ENCODE assay signal across 12 mouse cellular contexts in the genomic region with DNA sequence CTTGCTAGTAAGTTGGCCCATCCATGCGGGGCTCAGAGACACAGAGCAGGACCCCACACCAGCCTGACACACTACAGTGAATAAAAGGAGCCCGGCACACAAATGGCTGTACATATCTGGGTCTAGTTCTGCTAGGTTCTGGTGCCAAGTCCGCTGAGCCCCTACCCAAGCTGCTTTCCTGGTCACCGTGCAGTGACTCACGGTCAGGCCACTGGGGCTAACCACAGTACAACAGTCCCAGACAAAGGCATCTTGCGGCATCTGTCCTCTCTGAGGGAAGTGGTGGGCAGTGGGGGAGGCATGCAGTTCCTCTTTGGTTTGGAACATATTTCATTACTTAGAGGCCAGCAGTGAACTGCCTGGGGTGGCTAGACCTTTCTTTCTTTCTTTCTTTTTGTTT. TPM values are rescaled to one million over a fixed set of nuclear protein-coding genes. Genes with fewer than 3 reads are reported as not detected.
DNase-seq lines count a peak whose midpoint lies in the region; ATAC-seq and TF ChIP-seq lines count a peak whose summit lies in the region.
"Had no signal": no experiment of that assay in that cellular context is flagged by ENCODE, and none has a peak within 500 bp of the region (broad histone marks: within the 10 kb centered on the region; RNA-seq: fewer than 3 reads in every experiment).

No protein-coding gene starts in this region.

- TF ChIP-seq POLR2A in kidney, adult 2 months (IDR thresholded peaks at IDR 0.05; ENCODE audit: low read depth, low read length), result no peak
- no peak for TF ChIP-seq POLR2A in CH12.LX (IDR thresholded peaks at IDR 0.05; ENCODE audit: low read depth, low read length)

- in situ Hi-C loops in CH12.LX (cut with MboI; ENCODE audit: low pct_ligation_motif_present, low pct_unique_long_range_greater_than_20kb, low sequenced_read_pairs), result no loop called here

- H3K4me1 ChIP-seq in kidney, adult 2 months (ENCODE audit: control insufficient read depth, insufficient read depth, low read length), result no peaks in the 10 kb centered on the region
- H3K4me1 ChIP-seq in CH12.LX (ENCODE audit: control insufficient read depth in 1 of 2, insufficient read depth in 2 of 2), result peaks cover 0 to 10% of the 10 kb centered on the region in 2 experiments; a peak in 2 of 4 replicates
- peaks cover 91% of the 10 kb centered on the region for H3K4me1 ChIP-seq in megakaryocyte, embryonic 14.5 days

- H3K27ac ChIP-seq in kidney, adult 2 months (ENCODE audit: insufficient read depth, low read depth, low read length), result no peak overlapping the region
- H3K27ac ChIP-seq in CH12.LX (ENCODE audit: insufficient read depth, low read depth), result no peak overlapping the region
- H3K27ac ChIP-seq: forebrain, embryonic 13.5 days; hindbrain, embryonic 13.5 days; midbrain, embryonic 13.5 days had no signal

- H3K9me3 ChIP-seq in CH12.LX (replicated peaks; ENCODE audit: low read length), result no peaks in the 10 kb centered on the region
- peaks cover 8% of the 10 kb centered on the region; the same call in 1 of the 2 replicates for H3K9me3 ChIP-seq in megakaryocyte, embryonic 14.5 days
- H3K9me3 ChIP-seq: forebrain, embryonic 13.5 days; hindbrain, embryonic 13.5 days; midbrain, embryonic 13.5 days had no signal

- no peaks in the 10 kb centered on the region for H3K79me2 ChIP-seq in CH12.LX (replicated peaks; ENCODE audit: control insufficient read depth, extremely low read depth, insufficient read depth, poor library complexity, severe bottlenecking)

- H3K36me3 ChIP-seq in kidney, adult 2 months (ENCODE audit: control insufficient read depth, insufficient read depth, low read length), result peaks cover 3% of the 10 kb centered on the region
- peaks cover 78 to 93% of the 10 kb centered on the region in 2 experiments for H3K36me3 ChIP-seq in CH12.LX (replicated peaks in 1 of 2; ENCODE audit: control insufficient read depth in 1 of 2, insufficient read depth in 1 of 2, low read length in 1 of 2)
- peaks cover 93% of the 10 kb centered on the region for H3K36me3 ChIP-seq in megakaryocyte, embryonic 14.5 days (replicated peaks; ENCODE audit: low read length)

- peak; percentile 28 for DNase-seq in kidney, adult 2 months
- no peak for DNase-seq in kidney, postnatal 25 days
- DNase-seq in CH12.LX (ENCODE audit: extremely low read depth), result peak; percentile 12
- no peak for DNase-seq in kidney, postnatal 10 days
- DNase-seq in kidney, adult 9 months, result no peak

- no peak overlapping the region for H3K4me3 ChIP-seq in kidney, adult 2 months (ENCODE audit: insufficient read depth, low read depth, low read length)
- no peak overlapping the region for H3K4me3 ChIP-seq in CH12.LX (replicated peaks in 1 of 3; ENCODE audit: low read depth in 2 of 3, low read length in 2 of 3, poor library complexity in 1 of 3)
- peak overlapping the region; percentile 91 for H3K4me3 ChIP-seq in megakaryocyte, embryonic 14.5 days (replicated peaks)
- H3K4me3 ChIP-seq: forebrain, embryonic 13.5 days; hindbrain, embryonic 13.5 days; midbrain, embryonic 13.5 days had no signal

- no peak overlapping the region for H3K9ac ChIP-seq in CH12.LX (ENCODE audit: insufficient read depth, low read depth)
- H3K9ac ChIP-seq: forebrain, embryonic 13.5 days; hindbrain, embryonic 13.5 days; midbrain, embryonic 13.5 days had no signal

- dilution Hi-C loops in CH12.LX (cut with MboI; ENCODE audit: extremely low pct_ligation_motif_present, extremely low pct_unique_long_range_greater_than_20kb, low sequenced_read_pairs), result no loop called here

- TF ChIP-seq CTCF in kidney, adult 2 months (conservative IDR thresholded peaks at IDR 0.05; ENCODE audit: insufficient read depth, insufficient read length, low read depth, low read length), result no peak
- no peak for TF ChIP-seq CTCF in CH12.LX (conservative IDR thresholded peaks at IDR 0.05 in 1 of 2, IDR thresholded peaks at IDR 0.05 in 1 of 2; ENCODE audit: low read depth in 2 of 2, low read length in 2 of 2)

- ATAC-seq in granulocyte monocyte progenitor cell, adult 5-6 weeks (replicated peaks; ENCODE audit: poor library complexity, severe bottlenecking), result peak; percentile 95
- ATAC-seq: forebrain, embryonic 13.5 days; midbrain, embryonic 13.5 days had no signal

- no peak overlapping the region for H3K4me2 ChIP-seq in CH12.LX (ENCODE audit: insufficient read depth, low read depth, poor library complexity, severe bottlenecking)
- H3K4me2 ChIP-seq: forebrain, embryonic 13.5 days; hindbrain, embryonic 13.5 days; midbrain, embryonic 13.5 days had no signal

- no peaks in the 10 kb centered on the region for H3K27me3 ChIP-seq in kidney, adult 2 months (replicated peaks; ENCODE audit: control insufficient read depth, insufficient read depth, low read length)
- no peaks in the 10 kb centered on the region for H3K27me3 ChIP-seq in CH12.LX (replicated peaks)
- H3K27me3 ChIP-seq in megakaryocyte, embryonic 14.5 days (replicated peaks), result no peaks in the 10 kb centered on the region
- H3K27me3 ChIP-seq: forebrain, embryonic 13.5 days; hindbrain, embryonic 13.5 days; midbrain, embryonic 13.5 days had no signal

- WGBS in kidney, adult 2 months, result 89% methylated on average over 6 of the region's 6 CpGs

- no peak for TF ChIP-seq EP300 in CH12.LX (IDR thresholded peaks at IDR 0.05; ENCODE audit: low read length)

- TF ChIP-seq RAD21 in CH12.LX (IDR thresholded peaks at IDR 0.05; ENCODE audit: low read depth, low read length), result no peak

TF ChIP-seq in CH12.LX, 34 proteins besides CTCF, POLR2A, EP300 and RAD21:
- TF ChIP-seq NRF1 (IDR thresholded peaks at IDR 0.05; ENCODE audit: low read depth, low read length) (no peak), TCF12 (IDR thresholded peaks at IDR 0.05; ENCODE audit: low read depth, low read length) (no peak), MYC (IDR thresholded peaks at IDR 0.05; ENCODE audit: low read depth, low read length) (no peak), NELFE (IDR thresholded peaks at IDR 0.05; ENCODE audit: low read depth, low read length) (no peak), JUN (IDR thresholded peaks at IDR 0.05; ENCODE audit: insufficient read depth, low read depth, low read length) (no peak), UBTF (IDR thresholded peaks at IDR 0.05; ENCODE audit: low read depth, low read length) (no peak), CHD1 (IDR thresholded peaks at IDR 0.05; ENCODE audit: low read depth, low read length) (no peak), USF2 (conservative IDR thresholded peaks at IDR 0.05; ENCODE audit: low read depth, low read length) (no peak), ETS1 (conservative IDR thresholded peaks at IDR 0.05; ENCODE audit: low read depth, low read length) (no peak), MAZ (IDR thresholded peaks at IDR 0.05; ENCODE audit: low read depth, low read length) (no peak), KAT2A (IDR thresholded peaks at IDR 0.05; ENCODE audit: insufficient replicate concordance, low read length) (no peak), USF1 (IDR thresholded peaks at IDR 0.05; ENCODE audit: low read depth, low read length) (no peak), ZMIZ1 (IDR thresholded peaks at IDR 0.05; ENCODE audit: low read depth, low read length) (no peak), E2F4 (IDR thresholded peaks at IDR 0.05; ENCODE audit: insufficient replicate concordance, low read depth, low read length) (no peak), CHD2 (IDR thresholded peaks at IDR 0.05; ENCODE audit: low read length) (no peak), ELF1 (IDR thresholded peaks at IDR 0.05; ENCODE audit: low read depth, low read length) (no peak), ZNF384 (IDR thresholded peaks at IDR 0.05; ENCODE audit: low read depth, low read length) (no peak), MEF2A (IDR thresholded peaks at IDR 0.05; ENCODE audit: borderline replicate concordance, low read depth, low read length) (no peak), TBP (conservative IDR thresholded peaks at IDR 0.05; ENCODE audit: low read depth, low read length) (no peak), IRF4 (IDR thresholded peaks at IDR 0.05; ENCODE audit: low read depth, low read length) (no peak)

RNA-seq across cellular contexts. Expression of gene Coro1c, which starts 36.6 kb away (rescaled TPM):
- polyA plus RNA-seq in kidney, adult 2 months (2012; rRNA removed), result 43.1 and 43.5 TPM in 2 replicates
- 66.1 and 74.6 TPM in 2 replicates for total RNA-seq in CH12.LX (2012; rRNA removed)
- 67.9 and 69.9 TPM in 2 replicates for total RNA-seq in CH12.LX (2014; rRNA removed)
- 87.4 and 96.4 TPM in 2 replicates for polyA plus RNA-seq in CH12.LX (2012; ENCODE audit: insufficient read length, low read depth)
- total RNA-seq in granulocyte monocyte progenitor cell, adult 5-6 weeks (2014; fragmentation: Nextera tagmentation), result 55.8 and 64.9 TPM in 2 replicates
- total RNA-seq in granulocyte monocyte progenitor cell, adult 5-6 weeks (2017), result 80.5 and 102 TPM in 2 replicates
- polyA plus RNA-seq in megakaryocyte, embryonic 14.5 days (2012; ENCODE audit: insufficient read depth, low replicate concordance), result 132 and 208 TPM in 2 replicates

RNA-seq across cellular contexts. Expression of gene Ssh1, which starts 48.6 kb away (rescaled TPM):
- 11.3 and 12.1 TPM in 2 replicates for polyA plus RNA-seq in kidney, adult 2 months (2012; rRNA removed)
- total RNA-seq in CH12.LX (2012; rRNA removed) (5.6 and 8.2 TPM in 2 replicates), CH12.LX (2014; rRNA removed) (2.3 and 3.0 TPM in 2 replicates)
- 8.1 and 8.9 TPM in 2 replicates for polyA plus RNA-seq in CH12.LX (2012; ENCODE audit: insufficient read length, low read depth)
- 5.9 and 15.0 TPM in 2 replicates for total RNA-seq in granulocyte monocyte progenitor cell, adult 5-6 weeks (2014; fragmentation: Nextera tagmentation)
- total RNA-seq in granulocyte monocyte progenitor cell, adult 5-6 weeks (2017), result 1.9 and 2.4 TPM in 2 replicates
- polyA plus RNA-seq in megakaryocyte, embryonic 14.5 days (2012; ENCODE audit: insufficient read depth, low replicate concordance), result 2.9 and 3.9 TPM in 2 replicates

RNA-seq across cellular contexts. Expression of gene Dao, which starts 58.4 kb away (rescaled TPM):
- polyA plus RNA-seq in kidney, adult 2 months (2012; rRNA removed), result 369 and 376 TPM in 2 replicates
- 0.97 and 1.4 TPM in 2 replicates for total RNA-seq in CH12.LX (2012; rRNA removed)
- 1.9 TPM in 2 replicates for total RNA-seq in CH12.LX (2014; rRNA removed)
- 3.6 TPM in 2 replicates for polyA plus RNA-seq in CH12.LX (2012; ENCODE audit: insufficient read length, low read depth)
- total RNA-seq in granulocyte monocyte progenitor cell, adult 5-6 weeks (2014; fragmentation: Nextera tagmentation), result not detected in 2 replicates
- not detected in 2 replicates for total RNA-seq in granulocyte monocyte progenitor cell, adult 5-6 weeks (2017)
- not detected in 2 replicates for polyA plus RNA-seq in megakaryocyte, embryonic 14.5 days (2012; ENCODE audit: insufficient read depth, low replicate concordance)
- total RNA-seq: heart, adult 18-20 months had no signal
- polyA plus RNA-seq: forebrain, embryonic 13.5 days; hindbrain, embryonic 13.5 days; limb, embryonic 11.5 days; midbrain, embryonic 13.5 days had no signal

Comparison
In these comparisons a context has a peak if more than half of its experiments do, and no peak if none do; other contexts are left out.
1. DNase-seq: peak in kidney, adult 2 months (single experiment) and CH12.LX (single experiment); none in kidney, postnatal 25 days (0 of 2), kidney, postnatal 10 days (single experiment) and kidney, adult 9 months (single experiment).
2. RNA of gene Dao, which starts 58.4 kb away (polyA plus RNA-seq): 369 to 376 TPM in kidney, adult 2 months; 3.6 TPM in CH12.LX and not detected in megakaryocyte, embryonic 14.5 days; every median in the first group is over 10 times any median in the second.